ENCODE assay signal across 25 mouse cellular contexts in genomic region chr3:63800685-63801084, GRCm38 (mm10).
"Had no signal": no experiment of that assay in that cellular context is flagged by ENCODE, and none has a peak within 500 bp of the region (broad histone marks: within the 10 kb centered on the region; RNA-seq: fewer than 3 reads in every experiment).

No protein-coding gene starts in this region.

- ATAC-seq: hindbrain, embryonic 16.5 days; inflammation-experienced regulatory T-cells, adult 6 months; intestine, embryonic 15.5 days; intestine, postnatal 0 days had no signal

- DNase-seq: gastrocnemius, postnatal 14 days; gastrocnemius, postnatal 36 days; heart, adult 11 months; heart, adult 2 months; heart, postnatal 10 days; heart, postnatal 4 days; kidney, adult 18-20 months; kidney, adult 8-10 months; kidney, postnatal 10 days; kidney, postnatal 25 days; kidney, postnatal 4 days; layer of hippocampus, postnatal 36 days; left cerebral cortex, postnatal 4 days had no signal

- H3K9me3 ChIP-seq: heart, embryonic 12.5 days; intestine, embryonic 15.5 days; limb, embryonic 13.5 days; limb, embryonic 15.5 days; liver, embryonic 15.5 days had no signal

- H3K4me3 ChIP-seq: heart, adult 2 months; heart, embryonic 12.5 days; hindbrain, embryonic 10.5 days; hindbrain, embryonic 12.5 days; intestine, embryonic 15.5 days; layer of hippocampus, adult 2 months; limb, embryonic 13.5 days; limb, embryonic 15.5 days; liver, embryonic 15.5 days had no signal

- H3K4me2 ChIP-seq: heart, embryonic 12.5 days; hindbrain, embryonic 12.5 days; hindbrain, embryonic 14.5 days; intestine, embryonic 15.5 days; limb, embryonic 13.5 days; limb, embryonic 15.5 days; liver, embryonic 15.5 days had no signal

- H3K9ac ChIP-seq: heart, embryonic 12.5 days; hindbrain, embryonic 12.5 days; hindbrain, embryonic 14.5 days; intestine, embryonic 15.5 days; limb, embryonic 13.5 days; limb, embryonic 15.5 days; liver, embryonic 15.5 days had no signal

- H3K4me1 ChIP-seq: heart, embryonic 12.5 days; intestine, embryonic 15.5 days; limb, embryonic 15.5 days; liver, embryonic 15.5 days had no signal

- H3K27ac ChIP-seq: heart, adult 2 months; hindbrain, embryonic 10.5 days; hindbrain, embryonic 12.5 days; hindbrain, embryonic 14.5 days; intestine, embryonic 15.5 days; layer of hippocampus, adult 2 months; limb, embryonic 13.5 days; limb, embryonic 15.5 days; liver, embryonic 15.5 days had no signal

- H3K36me3 ChIP-seq: heart, embryonic 12.5 days; hindbrain, embryonic 12.5 days; intestine, embryonic 15.5 days; limb, embryonic 13.5 days; limb, embryonic 15.5 days; liver, embryonic 15.5 days had no signal

- H3K27me3 ChIP-seq: heart, embryonic 12.5 days; hindbrain, embryonic 12.5 days; intestine, embryonic 15.5 days; limb, embryonic 13.5 days; limb, embryonic 15.5 days; liver, embryonic 15.5 days had no signal
